Mouse (Mus musculus) layer of hippocampus, postnatal 10 days (tissue): ENCODE data around the gene Csmd2. TPM values are rescaled to one million over a fixed set of nuclear protein-coding genes. Genes with fewer than 3 reads are reported as not detected.
"Not testable (repeated sequence)": the region's sequence is repeated elsewhere in the genome, so short reads cannot be mapped to it uniquely, and the experiment has no call there.

Experiments
- DNase-seq, 2 experiments: peaks; one replicate each; pipeline ENCODE4 v3.0.0; 2021; ENCODE audit warnings: low spot score in 2 of 2
- total RNA-seq, 2 experiments: library from RNA; stranded (reverse); gene quantifications; 2 replicates each; pipeline ENCODE4 v1.2.3; 2021

The Csmd2 gene
- total RNA-seq, 2 experiments from 2014 or later = 44.4 to 51.1 TPM

- no peak for DNase-seq
These were observed 618.9 kb downstream of the Csmd2 start for GRCm38 (mm10) chr4:128606586-128606985.

GRCm38 (mm10) chr4:128607661-128608060, 620.0 kb downstream of the Csmd2 start:
- no peak for DNase-seq

- no peak for DNase-seq
These were observed 621.7 kb downstream of the Csmd2 start for GRCm38 (mm10) chr4:128609276-128609924.

- peak; percentile 92 to 94 for DNase-seq
These were observed 622.3 kb downstream of the Csmd2 start, which contains the start of gene Zscan20 for GRCm38 (mm10) chr4:128609925-128610402. Zscan20 (minus strand) TSS chr4:128610098.

- peak in 1 of 2 experiments; percentile 26 for DNase-seq
These were observed 623.0 kb downstream of the Csmd2 start for GRCm38 (mm10) chr4:128610706-128611105.

GRCm38 (mm10) chr4:128611726-128612125, 624.1 kb downstream of the Csmd2 start:
- not testable (repeated sequence) for DNase-seq

GRCm38 (mm10) chr4:128613326-128613725, 625.7 kb downstream of the Csmd2 start:
- peak; percentile 58 to 65 for DNase-seq

- DNase-seq = no peak
These were observed 628.1 kb downstream of the Csmd2 start for GRCm38 (mm10) chr4:128615761-128616160.

Other genes with a start within 250 kb of the Csmd2 start
- gene CK137956, start 16.9 kb upstream of the Csmd2 start, total RNA-seq = 1 to 10 TPM; 2.0 to 2.2 TPM